Mouse (Mus musculus) WW6 (cell line): ENCODE data around the gene Fancm.
"Not testable (repeated sequence)": the region's sequence is repeated elsewhere in the genome, so short reads cannot be mapped to it uniquely, and the experiment has no call there.

Source experiments
- DNase-seq: peaks from one replicate; pipeline ENCODE4 v3.0.0-alpha.2; 2013; ENCODE audit warnings: low read depth, low spot score

Gene Fancm

GRCm38 (mm10) chr12:65119451-65119850 is 44.0 kb downstream of the Fancm start:
- no peak for DNase-seq

- not testable (repeated sequence) for DNase-seq
These were observed 60.7 kb downstream of the Fancm start for GRCm38 (mm10) chr12:65136121-65136520.

- DNase-seq, result peak; percentile 90
These were observed 96.9 kb downstream of the Fancm start, which contains the start of gene Mis18bp1 for GRCm38 (mm10) chr12:65172021-65172951. Gene Mis18bp1 (minus strand): TSS chr12:65172604.

DNA sequence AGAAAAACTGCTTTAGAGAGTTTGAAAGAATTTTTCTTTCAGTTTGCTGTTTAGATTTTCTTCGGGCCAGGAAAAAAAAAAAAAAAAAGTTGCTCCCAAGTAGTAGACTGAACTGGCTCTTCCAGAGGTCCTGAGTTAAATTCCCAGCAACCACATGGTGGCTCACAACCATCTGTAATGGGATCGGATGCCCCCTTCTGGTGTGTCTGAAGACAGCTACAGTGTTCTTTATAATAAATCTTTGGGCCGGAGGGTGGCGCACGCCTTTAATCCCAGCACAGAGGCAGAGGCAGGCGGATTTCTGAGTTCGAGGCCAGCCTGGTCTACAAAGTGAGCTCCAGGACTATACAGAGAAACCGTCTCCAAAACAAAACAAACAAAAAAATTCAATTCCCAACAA is 97.6 kb downstream of the Fancm start:
- not testable (repeated sequence) for DNase-seq

DNA sequence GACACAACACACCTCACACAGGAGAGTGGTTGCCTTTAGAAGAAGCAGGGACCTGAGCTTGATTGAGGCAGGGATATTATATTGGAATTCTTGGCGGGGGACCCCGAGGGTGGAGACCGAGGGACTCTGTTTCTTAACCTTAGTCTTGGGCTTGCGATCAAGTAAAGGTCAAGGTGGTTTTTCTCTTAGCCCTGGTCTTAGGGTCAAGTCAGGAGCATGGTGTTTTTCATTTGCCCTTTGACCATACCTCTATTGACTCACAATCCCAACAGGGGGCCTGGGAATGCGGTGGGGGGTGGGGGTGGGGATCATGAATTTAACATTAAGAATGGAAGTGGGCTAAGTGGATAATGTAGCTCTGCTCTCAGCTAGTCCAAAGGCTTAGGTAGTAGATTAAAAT is 98.3 kb downstream of the Fancm start:
- DNase-seq, result no peak
